Mouse (Mus musculus) midbrain, embryonic 16.5 days (tissue): ENCODE data around the gene D630003M21Rik. TPM values are rescaled to one million over a fixed set of nuclear protein-coding genes. Genes with fewer than 3 reads are reported as not detected.

ENCODE experiments used
- ATAC-seq: fragments of 200-750 bp; cut with Nextera tagmentation; 2 replicates; pipeline ENCODE4 v1.8.0; 2017; ENCODE audit warnings: moderate TSS enrichment
- H3K27ac ChIP-seq: fragments of 300-500 bp; sonication (generic); 2 replicates; pipeline ENCODE4 v1.5.1; 2014; ENCODE audit warnings: mild to moderate bottlenecking, low read length, mixed read lengths
- H3K27me3 ChIP-seq: fragments of 300-500 bp; sonication (generic); 2 replicates; pipeline ENCODE4 v1.6.1; 2014; ENCODE audit warnings: low read depth, low read length, mixed read lengths; ENCODE audit not compliant: control insufficient read depth, insufficient read depth
- H3K36me3 ChIP-seq: fragments of 300-500 bp; sonication (generic); 2 replicates; pipeline ENCODE4 v1.6.1; 2014; ENCODE audit warnings: mild to moderate bottlenecking, low read length, moderate library complexity, mixed read lengths; ENCODE audit not compliant: control insufficient read depth, insufficient read depth
- H3K4me1 ChIP-seq: fragments of 300-500 bp; sonication (generic); 2 replicates; pipeline ENCODE4 v1.6.1; 2014; ENCODE audit warnings: mild to moderate bottlenecking, low read length, mixed read lengths; ENCODE audit not compliant: control insufficient read depth, insufficient read depth
- H3K4me2 ChIP-seq: fragments of 300-500 bp; sonication (generic); 2 replicates; pipeline ENCODE4 v1.6.1; 2014; ENCODE audit warnings: mild to moderate bottlenecking, low read length, mixed read lengths
- H3K4me3 ChIP-seq: fragments of 300-500 bp; sonication (generic); 2 replicates; pipeline ENCODE4 v1.5.1; 2014; ENCODE audit warnings: low read depth, mild to moderate bottlenecking, low read length, moderate library complexity, mixed read lengths
- H3K9ac ChIP-seq: fragments of 300-500 bp; sonication (generic); 2 replicates; pipeline ENCODE4 v1.6.1; 2014; ENCODE audit warnings: low read depth, low read length, mixed read lengths
- H3K9me3 ChIP-seq: fragments of 300-500 bp; sonication (generic); replicated peaks from 2 replicates; pipeline ENCODE4 v1.6.1; 2014; ENCODE audit warnings: mild to moderate bottlenecking, low read length, mixed read lengths; ENCODE audit not compliant: control insufficient read depth, poor library complexity, severe bottlenecking
- WGBS: fragments of 180-500 bp; shearing (Covaris S2); extraction: QIAGEN DNeasy Blood & Tissue Kit; methylation state at CpG from one replicate; pipeline ENCODE4 v1.1.7; 2014; 5-methylcytosine and 5-hydroxymethylcytosine counted together
- polyA plus RNA-seq: library from polyadenylated mRNA; unstranded; fragments of >200 nt; fragmentation: Nextera tagmentation; extraction: Ambion mirVana; gene quantifications from 2 replicates; pipeline ENCODE4 v1.2.1, GENCODE M21; 2015

D630003M21Rik gene
- polyA plus RNA-seq, 1 experiment from 2014 or later, result 1.7 TPM

- H3K4me3 ChIP-seq, result no peak overlapping the region; the same call in 1 of the 2 replicates
- no peaks in the 10 kb centered on the region for H3K36me3 ChIP-seq
- no peak overlapping the region for H3K9ac ChIP-seq
- no peak for ATAC-seq
- 72% methylated on average over 5 of the region's 5 CpGs for WGBS
- H3K9me3 ChIP-seq, result no peaks in the 10 kb centered on the region
- peaks cover 3% of the 10 kb centered on the region; the same call in 1 of the 2 replicates for H3K4me1 ChIP-seq
- H3K27ac ChIP-seq, result no peak overlapping the region
- H3K27me3 ChIP-seq, result peaks cover 2% of the 10 kb centered on the region; the same call in 1 of the 2 replicates
- no peak overlapping the region for H3K4me2 ChIP-seq
Measured at GRCm38 (mm10) chr2:158145528-158146065, 83.4 kb downstream of the D630003M21Rik start.

- Histone ChIP-seq H3K9me3 (no peaks in the 10 kb centered on the region), H3K9ac (no peak overlapping the region), H3K27me3 (peaks cover 2% of the 10 kb centered on the region; the same call in 1 of the 2 replicates), H3K27ac (no peak overlapping the region), H3K4me2 (no peak overlapping the region), H3K4me1 (peaks cover 3% of the 10 kb centered on the region; the same call in 1 of the 2 replicates), H3K36me3 (no peaks in the 10 kb centered on the region), H3K4me3 (no peak overlapping the region)
- WGBS, result 88% methylated on average over 6 of the region's 6 CpGs
- no peak for ATAC-seq
Measured at GRCm38 (mm10) chr2:158144750-158145527, 84.1 kb downstream of the D630003M21Rik start.

GRCm38 (mm10) chr2:158144263-158144662, 84.8 kb downstream of the D630003M21Rik start:
- Histone ChIP-seq H3K27ac (no peak overlapping the region), H3K4me3 (no peak overlapping the region), H3K27me3 (peaks cover 2% of the 10 kb centered on the region; the same call in 1 of the 2 replicates), H3K9ac (no peak overlapping the region), H3K36me3 (no peaks in the 10 kb centered on the region), H3K4me1 (peaks cover 3% of the 10 kb centered on the region; the same call in 1 of the 2 replicates), H3K9me3 (no peaks in the 10 kb centered on the region), H3K4me2 (no peak overlapping the region)
- 58% methylated on average over 8 of the region's 8 CpGs for WGBS
- ATAC-seq, result no peak

- H3K4me3 ChIP-seq, result no peak overlapping the region
Measured at GRCm38 (mm10) chr2:158143816-158144215, 85.2 kb downstream of the D630003M21Rik start.

GRCm38 (mm10) chr2:158142981-158143380, 86.0 kb downstream of the D630003M21Rik start:
- Histone ChIP-seq H3K4me3 (no peak overlapping the region), H3K9me3 (no peaks in the 10 kb centered on the region), H3K27me3 (peaks cover 2% of the 10 kb centered on the region; the same call in 1 of the 2 replicates), H3K27ac (no peak overlapping the region), H3K9ac (no peak overlapping the region), H3K4me2 (no peak overlapping the region), H3K36me3 (no peaks in the 10 kb centered on the region), H3K4me1 (peaks cover 3% of the 10 kb centered on the region; the same call in 1 of the 2 replicates)
- ATAC-seq, result no peak
- WGBS, result 84% methylated on average over 18 of the region's 18 CpGs

More at GRCm38 (mm10) chr2:158143816-158144215, 85.2 kb downstream of the D630003M21Rik start:
- Histone ChIP-seq H3K27me3 (peaks cover 2% of the 10 kb centered on the region; the same call in 1 of the 2 replicates), H3K36me3 (no peaks in the 10 kb centered on the region), H3K4me2 (no peak overlapping the region), H3K4me1 (peaks cover 3% of the 10 kb centered on the region; the same call in 1 of the 2 replicates), H3K27ac (no peak overlapping the region), H3K9ac (no peak overlapping the region), H3K9me3 (no peaks in the 10 kb centered on the region)
- 64% methylated on average over 3 of the region's 3 CpGs for WGBS
- no peak for ATAC-seq

GRCm38 (mm10) chr2:158141690-158142440, 87.2 kb downstream of the D630003M21Rik start:
- Histone ChIP-seq H3K4me1 (peaks cover 3% of the 10 kb centered on the region; the same call in 1 of the 2 replicates), H3K36me3 (no peaks in the 10 kb centered on the region), H3K9me3 (no peaks in the 10 kb centered on the region), H3K4me3 (no peak overlapping the region), H3K27me3 (peaks cover 2% of the 10 kb centered on the region; the same call in 1 of the 2 replicates), H3K9ac (no peak overlapping the region), H3K27ac (no peak overlapping the region), H3K4me2 (no peak overlapping the region)
- 89% methylated on average over 7 of the region's 7 CpGs for WGBS
- no peak for ATAC-seq

GRCm38 (mm10) chr2:158141271-158141670, 87.8 kb downstream of the D630003M21Rik start:
- Histone ChIP-seq H3K4me2 (no peak overlapping the region), H3K36me3 (no peaks in the 10 kb centered on the region), H3K9me3 (no peaks in the 10 kb centered on the region), H3K4me3 (no peak overlapping the region), H3K9ac (no peak overlapping the region), H3K27ac (no peak overlapping the region), H3K4me1 (peaks cover 2% of the 10 kb centered on the region; the same call in 1 of the 2 replicates), H3K27me3 (peaks cover 2% of the 10 kb centered on the region; the same call in 1 of the 2 replicates)
- WGBS, result 76% methylated on average over 7 of the region's 7 CpGs
- ATAC-seq, result no peak

- 78% methylated on average over 5 of the region's 5 CpGs for WGBS
- Histone ChIP-seq H3K27ac (no peak overlapping the region), H3K4me3 (no peak overlapping the region), H3K9me3 (no peaks in the 10 kb centered on the region), H3K4me1 (no peaks in the 10 kb centered on the region), H3K36me3 (no peaks in the 10 kb centered on the region), H3K27me3 (peaks cover 2% of the 10 kb centered on the region; the same call in 1 of the 2 replicates), H3K9ac (no peak overlapping the region), H3K4me2 (no peak overlapping the region)
- ATAC-seq, result no peak
Measured at GRCm38 (mm10) chr2:158140664-158141063, 88.4 kb downstream of the D630003M21Rik start.
